Mouse (Mus musculus) heart, embryonic 10.5 days (tissue): ENCODE results near the gene Gm28372. TPM values are rescaled to one million over a fixed set of nuclear protein-coding genes. Genes with fewer than 3 reads are reported as not detected.

Source experiments
- DNase-seq: peaks from one replicate; pipeline ENCODE4 v3.0.0-alpha.2; 2017; ENCODE audit warnings: low spot score
- H3K27ac ChIP-seq: fragments of 300-500 bp; sonication (generic); 2 replicates; pipeline ENCODE4 v1.5.1; 2016; ENCODE audit warnings: mild to moderate bottlenecking
- H3K27me3 ChIP-seq: fragments of 300-500 bp; sonication (generic); 2 replicates; pipeline ENCODE4 v1.6.1; 2016; ENCODE audit warnings: mild to moderate bottlenecking; ENCODE audit not compliant: poor library complexity, insufficient read depth, severe bottlenecking
- H3K36me3 ChIP-seq: fragments of 300-500 bp; sonication (generic); 2 replicates; pipeline ENCODE4 v1.6.1; 2016; ENCODE audit warnings: mild to moderate bottlenecking, moderate library complexity
- H3K4me1 ChIP-seq: fragments of 300-500 bp; sonication (generic); 2 replicates; pipeline ENCODE4 v1.6.1; 2016; ENCODE audit warnings: mild to moderate bottlenecking
- H3K4me3 ChIP-seq: fragments of 300-500 bp; sonication (generic); 2 replicates; pipeline ENCODE4 v1.5.1; 2016; ENCODE audit warnings: mild to moderate bottlenecking, moderate library complexity
- H3K9me3 ChIP-seq: fragments of 300-500 bp; sonication (generic); 2 replicates; pipeline ENCODE4 v1.6.1; 2016; ENCODE audit warnings: mild to moderate bottlenecking, moderate library complexity
- WGBS: fragments of 180-500 bp; shearing (Covaris S2); methylation state at CpG from one replicate; pipeline ENCODE4 v1.1.7; 2016; 5-methylcytosine and 5-hydroxymethylcytosine counted together
- polyA plus RNA-seq: library from polyadenylated mRNA; unstranded; fragments of >200 nt; fragmentation: Nextera tagmentation; extraction: Ambion mirVana; gene quantifications from 2 replicates; pipeline ENCODE4 v1.2.1, GENCODE M21; 2016

Gm28372 gene
- polyA plus RNA-seq, 1 experiment from 2014 or later: not detected

DNA sequence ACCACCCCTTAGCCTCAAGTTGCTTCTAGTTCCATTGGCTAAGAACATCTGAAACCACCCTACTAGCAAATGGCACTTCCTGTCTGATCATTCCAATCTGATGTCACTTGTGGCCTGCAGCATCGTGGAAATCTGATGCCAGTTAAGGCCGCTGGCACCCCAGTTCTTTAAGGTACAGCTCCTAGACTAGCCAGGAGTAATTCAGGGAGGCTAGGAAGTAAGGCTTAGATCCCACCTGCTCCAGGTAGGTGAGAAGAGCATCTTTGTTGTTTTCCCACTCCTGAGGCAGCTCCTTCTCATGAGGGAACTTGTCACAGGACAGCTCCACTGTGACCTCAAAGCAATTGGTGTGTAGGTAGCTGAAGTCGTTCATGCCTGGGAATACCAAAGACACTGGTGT, 12.2 kb upstream of the Gm28372 start:
- peaks cover 45% of the 10 kb centered on the region for H3K36me3 ChIP-seq
- H3K4me1 ChIP-seq: peaks cover 15% of the 10 kb centered on the region
- H3K9me3 ChIP-seq: no peaks in the 10 kb centered on the region
- peak; percentile 53 for DNase-seq
- peaks cover 13% of the 10 kb centered on the region for H3K27me3 ChIP-seq
- no peak overlapping the region for H3K27ac ChIP-seq
- H3K4me3 ChIP-seq: no peak overlapping the region
- 85% methylated on average over 3 of the region's 3 CpGs for WGBS

DNA sequence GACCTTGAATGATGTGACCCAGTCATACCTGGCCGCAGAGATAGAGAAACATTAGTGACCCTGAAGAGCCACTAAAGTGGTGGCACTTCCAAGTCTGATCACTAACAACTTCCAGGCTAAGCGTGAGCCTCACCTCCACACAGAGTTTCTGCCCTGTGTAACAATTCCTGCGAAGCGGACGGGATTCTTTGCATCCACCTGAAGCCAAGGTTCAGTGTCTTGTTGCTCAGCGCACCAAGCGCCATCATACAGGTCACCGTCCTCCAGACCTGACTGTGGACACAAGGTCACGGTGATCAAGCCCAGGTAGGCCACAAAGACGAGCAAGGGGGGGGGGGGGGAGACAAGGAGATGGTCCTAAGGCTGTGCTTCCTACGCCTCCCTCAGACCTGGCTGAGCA, 9.3 kb upstream of the Gm28372 start:
- Histone ChIP-seq H3K9me3 (no peaks in the 10 kb centered on the region), H3K27me3 (peaks cover 29% of the 10 kb centered on the region), H3K4me3 (no peak overlapping the region), H3K4me1 (peaks cover 21% of the 10 kb centered on the region), H3K27ac (no peak overlapping the region), H3K36me3 (peaks cover 39% of the 10 kb centered on the region)
- WGBS: 88% methylated on average over 11 of the region's 11 CpGs
- peak; percentile 66 for DNase-seq

DNA sequence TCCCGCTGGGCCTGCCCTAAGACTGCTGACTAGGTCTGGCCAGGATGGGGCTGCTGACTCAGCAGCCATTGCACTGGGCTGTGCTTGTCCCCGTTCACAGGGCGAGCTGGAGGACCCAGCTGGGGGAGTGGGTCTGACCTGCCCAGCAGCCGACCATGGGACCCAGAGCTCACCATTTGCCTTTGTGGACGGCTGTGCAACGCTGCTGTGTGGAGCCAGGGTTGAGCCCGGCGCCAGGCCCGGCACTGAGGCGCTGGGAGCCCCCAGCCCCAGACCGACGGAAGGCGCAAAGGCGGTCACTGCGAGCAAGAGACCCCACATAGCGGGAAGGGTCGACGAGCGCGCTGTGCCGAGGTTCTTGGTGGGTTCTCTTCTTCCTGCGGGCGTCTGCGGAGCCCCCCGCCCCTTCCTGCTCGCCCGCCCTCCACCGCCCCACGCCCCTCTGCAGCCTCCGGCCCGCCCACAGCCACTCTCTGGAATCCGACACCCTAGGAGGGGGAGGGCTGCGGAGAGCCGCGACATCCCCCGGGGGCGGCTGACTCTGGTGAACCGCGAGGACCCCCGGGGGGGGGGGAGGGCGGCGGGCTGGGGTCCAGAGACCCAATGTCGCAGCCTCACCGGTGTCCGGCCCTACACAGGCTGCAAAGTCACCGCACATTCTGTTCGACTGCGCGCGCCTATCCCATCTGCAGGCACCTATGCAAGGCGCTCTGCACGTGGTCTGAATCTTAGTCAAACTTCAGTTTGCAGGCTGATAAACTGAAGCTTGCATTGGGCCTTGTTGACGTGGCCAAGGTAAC, 7.7 kb upstream of the Gm28372 start, which contains the start of gene Cpxm1:
Cpxm1 (minus strand) TSS at position 389 of the 800 bp plus-strand sequence.
- H3K36me3 ChIP-seq: peaks cover 34% of the 10 kb centered on the region
- peak within 1 kb of the TSS; percentile 79 for H3K4me3 ChIP-seq
- under 1% methylated on average over 39 of the region's 53 CpGs for WGBS
- peak; percentile 83 for DNase-seq
- H3K27ac ChIP-seq: peak within 1 kb of the TSS; percentile 89
- no peaks in the 10 kb centered on the region for H3K9me3 ChIP-seq
- peaks cover 29% of the 10 kb centered on the region for H3K27me3 ChIP-seq
- peaks cover 21% of the 10 kb centered on the region for H3K4me1 ChIP-seq

DNA sequence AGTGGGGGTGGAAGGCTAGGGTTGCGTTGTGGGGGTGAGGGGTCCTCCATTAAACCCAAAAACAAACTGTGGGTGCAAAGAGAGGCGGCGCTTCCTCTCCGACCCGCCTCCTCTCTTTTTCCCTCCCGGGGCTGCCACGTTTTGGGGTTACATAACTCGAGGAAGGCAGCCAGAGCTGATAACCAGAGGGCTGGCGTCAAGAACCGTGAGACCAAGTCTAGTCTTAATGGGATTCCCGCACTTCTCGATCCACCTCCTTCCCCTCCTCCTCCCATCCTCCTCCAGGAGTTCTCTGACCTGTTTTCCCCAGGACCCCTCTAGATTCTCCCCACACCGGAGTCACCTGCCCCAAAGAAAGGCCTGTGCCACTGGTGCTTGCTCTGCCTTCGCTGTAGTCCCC, 6.9 kb upstream of the Gm28372 start:
- 11% methylated on average over 14 of the region's 14 CpGs for WGBS
- H3K4me1 ChIP-seq: peaks cover 21% of the 10 kb centered on the region
- H3K27ac ChIP-seq: peak overlapping the region; percentile 89
- peaks cover 27% of the 10 kb centered on the region for H3K36me3 ChIP-seq
- no peaks in the 10 kb centered on the region for H3K9me3 ChIP-seq
- DNase-seq: peak; percentile 71
- H3K4me3 ChIP-seq: peak overlapping the region; percentile 79
- peaks cover 29% of the 10 kb centered on the region for H3K27me3 ChIP-seq

DNA sequence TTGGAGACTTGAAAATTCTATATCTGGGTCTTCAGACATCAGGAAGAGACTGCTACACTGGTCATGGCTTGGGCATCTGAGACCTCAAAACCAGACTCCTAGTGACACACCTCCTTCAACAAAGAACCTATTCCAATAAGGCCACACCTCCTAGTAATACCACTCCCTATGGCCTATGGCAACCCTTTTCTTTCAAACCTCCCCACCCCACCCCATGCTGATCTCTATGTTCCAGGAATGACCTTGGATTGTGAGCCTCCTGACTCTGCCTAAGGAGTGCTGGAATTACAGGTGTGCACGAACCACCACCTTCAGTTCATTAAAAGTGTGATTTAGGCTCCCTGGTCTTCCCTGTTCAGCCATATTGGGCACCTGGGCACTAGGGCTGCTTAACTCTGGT, 5.0 kb upstream of the Gm28372 start:
- H3K27me3 ChIP-seq: peaks cover 29% of the 10 kb centered on the region
- 0 out of 2 replicates have a peak, but pooled peaks cover 8% of the 10 kb centered on the region for H3K36me3 ChIP-seq
- no peaks in the 10 kb centered on the region for H3K9me3 ChIP-seq
- no peak for DNase-seq
- WGBS: 84% methylated on average over 1 of the region's 1 CpGs
- no peak overlapping the region for H3K4me3 ChIP-seq
- peaks cover 21% of the 10 kb centered on the region for H3K4me1 ChIP-seq
- no peak overlapping the region for H3K27ac ChIP-seq

DNA sequence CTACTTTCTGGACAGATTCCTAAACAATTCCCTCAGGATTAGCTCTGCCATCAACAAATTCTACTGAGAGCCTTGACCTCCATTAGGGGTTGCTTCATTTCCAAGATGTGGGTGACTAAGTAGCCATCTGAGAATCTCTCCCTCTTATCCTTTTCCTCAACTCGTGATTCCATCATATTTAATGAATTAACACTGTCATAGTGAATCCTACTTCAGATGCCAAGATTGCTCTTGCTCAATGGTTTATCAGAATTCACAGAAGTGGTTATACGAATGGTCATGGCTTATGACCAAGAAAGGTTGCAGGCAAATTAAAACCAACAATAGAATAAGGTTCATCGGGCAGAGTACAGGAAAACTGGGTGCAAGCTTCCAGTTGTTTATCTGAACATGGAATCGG, 3.1 kb upstream of the Gm28372 start:
- Histone ChIP-seq H3K9me3 (no peaks in the 10 kb centered on the region), H3K4me1 (peaks cover 16% of the 10 kb centered on the region), H3K27ac (no peak overlapping the region), H3K27me3 (peaks cover 27% of the 10 kb centered on the region), H3K36me3 (no peaks in the 10 kb centered on the region), H3K4me3 (no peak overlapping the region)
- 81% methylated on average over 4 of the region's 4 CpGs for WGBS
- no peak for DNase-seq

DNA sequence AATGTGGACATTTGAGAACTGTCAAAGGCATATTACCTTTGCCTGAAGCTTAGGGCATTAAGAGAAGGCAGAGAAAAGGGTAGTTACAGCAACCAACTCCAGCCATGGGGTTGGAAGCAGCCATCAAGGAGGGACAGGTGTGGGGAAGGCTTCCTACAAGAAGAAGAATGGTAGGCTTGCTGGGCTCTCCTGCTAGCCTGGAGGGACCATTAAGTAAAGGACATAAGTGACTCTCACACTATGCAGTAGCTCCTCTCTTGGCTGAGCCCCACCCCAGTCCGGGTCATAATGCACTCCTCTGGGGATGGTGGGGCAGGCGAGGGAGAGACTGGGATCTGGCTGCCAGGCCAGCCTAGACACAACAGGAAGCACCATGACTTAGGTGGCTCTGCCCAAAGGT, 1.1 kb downstream of the Gm28372 start, which contains the start of gene Tmem239:
Tmem239 (plus strand) TSS at position 301 of the 400 bp plus-strand sequence.
- WGBS: 76% methylated on average over 2 of the region's 2 CpGs
- Histone ChIP-seq H3K4me1 (peaks cover under 1% of the 10 kb centered on the region; the same call in 1 of the 2 replicates), H3K27ac (no peak within 1 kb of the TSS), H3K27me3 (peaks cover 14% of the 10 kb centered on the region), H3K4me3 (no peak within 1 kb of the TSS), H3K36me3 (no peaks in the 10 kb centered on the region), H3K9me3 (no peaks in the 10 kb centered on the region)
- peak; percentile 31 for DNase-seq

DNA sequence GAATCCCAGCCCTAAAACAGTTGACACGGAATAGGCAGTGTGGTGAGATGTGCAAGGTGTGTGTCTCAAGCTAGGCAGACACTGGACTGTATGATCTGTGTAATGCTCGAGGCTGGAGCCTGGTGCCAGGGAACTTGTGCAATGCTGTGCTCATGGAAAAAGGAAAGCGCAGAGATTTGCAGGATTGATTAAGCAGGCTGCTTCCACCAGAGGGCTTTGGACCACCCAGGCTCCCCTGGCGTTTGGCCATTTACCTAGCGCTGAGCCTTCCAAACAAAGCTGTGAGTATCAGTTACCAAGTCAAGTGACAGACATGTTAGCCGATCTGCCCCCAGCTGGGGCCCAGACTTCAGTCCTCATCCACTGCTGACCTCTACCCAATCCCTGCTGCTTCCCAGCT, 3.2 kb downstream of the Gm28372 start:
- no peak overlapping the region for H3K4me3 ChIP-seq
- no peaks in the 10 kb centered on the region for H3K36me3 ChIP-seq
- no peak overlapping the region for H3K27ac ChIP-seq
- H3K4me1 ChIP-seq: peaks cover 7% of the 10 kb centered on the region
- WGBS: 15% methylated on average over 6 of the region's 6 CpGs
- H3K9me3 ChIP-seq: no peaks in the 10 kb centered on the region
- H3K27me3 ChIP-seq: peaks cover 17% of the 10 kb centered on the region
- no peak for DNase-seq

DNA sequence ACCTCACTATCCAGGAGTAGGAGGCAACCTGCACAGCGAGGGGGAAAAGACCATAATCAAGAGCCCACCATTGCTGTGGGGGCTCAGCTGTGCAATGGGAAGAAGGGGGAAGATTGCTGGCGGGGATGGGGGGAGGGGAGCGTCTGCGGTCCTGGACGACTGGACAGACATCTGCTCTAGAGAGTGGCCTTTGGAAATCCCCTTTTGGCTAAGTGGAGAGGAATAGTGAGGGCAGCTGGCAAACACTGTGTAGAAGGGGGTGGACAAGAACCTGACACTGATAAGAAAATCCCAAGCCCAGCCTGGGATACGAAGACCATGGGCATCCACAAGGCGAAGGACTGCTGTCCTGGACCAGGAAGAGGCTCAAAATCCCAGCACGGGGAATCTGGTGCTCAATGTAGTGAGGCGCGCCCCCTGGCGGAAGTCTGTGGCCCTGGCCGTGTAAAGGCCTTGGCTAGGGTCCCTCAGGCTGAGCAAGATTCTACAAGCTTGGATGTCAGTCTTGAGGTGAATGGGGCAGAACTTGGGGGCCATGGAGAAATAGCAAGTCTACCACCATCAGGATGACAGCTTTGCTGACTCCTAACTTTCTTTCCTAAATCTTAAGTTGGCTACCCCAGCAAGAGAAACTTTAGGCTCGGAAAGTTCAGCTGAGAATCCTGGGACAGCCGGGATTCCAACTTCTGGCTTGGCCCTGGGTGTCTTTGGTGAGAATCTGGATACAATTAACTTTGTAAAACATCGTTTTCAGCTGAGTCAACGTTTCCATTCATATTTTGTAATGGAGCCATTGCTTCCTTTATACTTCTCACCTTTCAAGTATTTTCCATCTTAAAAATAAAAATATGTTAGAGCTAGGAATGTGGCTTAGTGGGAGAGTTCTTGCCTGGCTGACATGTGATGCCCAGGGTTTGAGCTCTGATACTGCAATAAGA, 6.8 kb downstream of the Gm28372 start:
- WGBS: 35% methylated on average over 16 of the region's 16 CpGs
- H3K4me3 ChIP-seq: no peak overlapping the region
- peaks cover 7% of the 10 kb centered on the region for H3K4me1 ChIP-seq
- H3K9me3 ChIP-seq: no peaks in the 10 kb centered on the region
- DNase-seq: peak; percentile 91
- peaks cover 9% of the 10 kb centered on the region; the same call in 1 of the 2 replicates for H3K27me3 ChIP-seq
- no peak overlapping the region for H3K27ac ChIP-seq
- H3K36me3 ChIP-seq: no peaks in the 10 kb centered on the region

DNA sequence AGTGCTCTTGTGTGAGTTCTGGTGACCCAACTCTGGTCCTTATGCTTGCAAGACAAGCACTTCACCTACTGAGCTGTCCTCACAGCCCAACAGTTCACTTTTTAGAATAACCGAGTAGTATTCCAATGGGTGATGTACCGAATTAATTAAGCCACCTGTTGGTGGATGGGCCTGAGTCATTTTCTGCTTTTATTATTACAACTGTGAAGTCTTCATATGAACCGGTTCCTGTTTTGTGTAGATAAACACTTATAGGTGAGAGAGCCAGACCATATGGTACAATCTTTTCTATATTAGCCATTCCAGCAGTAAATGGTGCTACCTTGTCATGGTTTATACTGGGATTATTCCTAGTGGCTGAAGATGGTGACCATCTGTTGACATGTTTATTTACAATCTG, 7.7 kb downstream of the Gm28372 start:
- DNase-seq: no peak
- no peaks in the 10 kb centered on the region for H3K9me3 ChIP-seq
- no peaks in the 10 kb centered on the region for H3K36me3 ChIP-seq
- 0 out of 2 replicates have a peak, but pooled peaks cover 4% of the 10 kb centered on the region for H3K27me3 ChIP-seq
- peaks cover 7% of the 10 kb centered on the region for H3K4me1 ChIP-seq
- H3K4me3 ChIP-seq: no peak overlapping the region
- WGBS: 69% methylated on average over 3 of the region's 3 CpGs
- no peak overlapping the region for H3K27ac ChIP-seq

DNA sequence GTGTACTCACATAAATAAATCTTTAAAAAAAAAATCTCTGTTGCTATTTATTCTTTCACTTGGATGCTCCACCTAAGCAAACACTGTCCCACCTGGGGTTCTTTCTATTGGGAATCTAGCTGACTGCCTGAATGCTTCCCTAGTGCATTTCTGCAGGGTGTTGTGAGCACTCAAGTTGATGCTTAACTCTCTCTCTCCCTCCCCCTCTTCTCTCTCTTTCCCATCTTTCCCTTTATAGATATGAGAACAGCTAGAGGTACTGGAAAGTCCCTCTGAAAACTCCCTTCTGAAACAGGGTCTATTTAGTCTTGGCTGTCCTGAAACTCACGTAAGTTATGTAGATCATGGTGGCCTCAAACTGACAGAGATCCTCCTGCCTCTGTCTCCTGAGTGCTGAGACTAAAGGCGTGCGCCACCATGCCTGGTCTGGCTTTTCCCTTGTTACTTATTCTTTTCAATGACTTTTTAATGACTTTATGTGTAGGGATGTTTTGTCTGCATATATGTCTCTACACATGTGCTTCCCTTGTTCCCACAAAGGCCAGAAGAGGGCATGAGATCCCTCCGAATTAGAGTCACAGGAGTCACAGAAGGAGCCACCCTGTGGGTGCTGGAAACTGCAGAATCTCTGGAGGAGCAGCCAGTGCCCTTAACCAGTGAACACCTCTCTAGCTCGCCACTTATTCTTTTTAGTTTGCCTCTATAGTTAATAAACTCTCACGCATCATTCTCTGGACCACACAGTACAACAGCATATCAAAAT, 9.2 kb downstream of the Gm28372 start:
- Histone ChIP-seq H3K36me3 (peaks cover 8% of the 10 kb centered on the region; the same call in 1 of the 2 replicates), H3K27me3 (0 out of 2 replicates have a peak, but pooled peaks cover 4% of the 10 kb centered on the region), H3K4me3 (no peak overlapping the region), H3K27ac (no peak overlapping the region), H3K9me3 (no peaks in the 10 kb centered on the region), H3K4me1 (peaks cover 7% of the 10 kb centered on the region)
- WGBS: 76% methylated on average over 6 of the region's 6 CpGs
- DNase-seq: no peak
